Mouse (Mus musculus) bone marrow macrophage, adult 2 months (primary cell): Measurements from ENCODE around the gene Nr2f2. TPM values are rescaled to one million over a fixed set of nuclear protein-coding genes. Genes with fewer than 3 reads are reported as not detected.

Experiments
- H3K27ac ChIP-seq: 2 replicates; pipeline ENCODE4 v1.5.1; 2012; ENCODE audit warnings: low read depth, low read length; ENCODE audit not compliant: insufficient read depth
- H3K4me1 ChIP-seq: 2 replicates; pipeline ENCODE4 v1.6.1; 2012; ENCODE audit warnings: low read length; ENCODE audit not compliant: control insufficient read depth, insufficient read depth
- H3K4me3 ChIP-seq: 2 replicates; pipeline ENCODE4 v1.5.1; 2012; ENCODE audit warnings: mild to moderate bottlenecking, low read length, moderate library complexity; ENCODE audit not compliant: insufficient read depth
- CTCF ChIP-seq: IDR thresholded peaks from 2 replicates; pipeline ENCODE4 v1.5.1; 2012; ENCODE audit warnings: low read depth, mild to moderate bottlenecking, low read length, moderate library complexity
- POLR2A ChIP-seq: IDR thresholded peaks from 2 replicates; pipeline ENCODE4 v1.6.1; 2012; ENCODE audit warnings: mild to moderate bottlenecking, low read depth, low read length, borderline replicate concordance
- polyA plus RNA-seq: library from polyadenylated mRNA; stranded (reverse); fragments of >200 nt; gene quantifications from 2 replicates; pipeline ENCODE4 v1.2.4, GENCODE M21; 2012; ENCODE audit not compliant: missing spikeins, insufficient read depth, insufficient read length

Nr2f2 gene
- polyA plus RNA-seq, 1 experiment = not detected

GRCm38 (mm10) chr7:70366808-70367095, 217 bp upstream of the Nr2f2 start:
- Histone ChIP-seq H3K27ac (no peak overlapping the region), H3K4me3 (no peak overlapping the region), H3K4me1 (no peaks in the 10 kb centered on the region)
- no peak for TF ChIP-seq CTCF
- no peak for TF ChIP-seq POLR2A

- H3K4me1 ChIP-seq = no peaks in the 10 kb centered on the region
- H3K27ac ChIP-seq = no peak overlapping the region
- no peak overlapping the region for H3K4me3 ChIP-seq
- TF ChIP-seq POLR2A = no peak
- TF ChIP-seq CTCF = no peak
Observed at GRCm38 (mm10) chr7:70365401-70365811, 1.1 kb downstream of the Nr2f2 start.

GRCm38 (mm10) chr7:70364798-70365197, 1.7 kb downstream of the Nr2f2 start:
- H3K27ac ChIP-seq = no peak overlapping the region

GRCm38 (mm10) chr7:70363351-70363750, 3.2 kb downstream of the Nr2f2 start:
- no peaks in the 10 kb centered on the region for H3K4me1 ChIP-seq
- H3K27ac ChIP-seq = no peak overlapping the region
- H3K4me3 ChIP-seq = no peak overlapping the region
- TF ChIP-seq POLR2A (no peak), CTCF (no peak)

More at GRCm38 (mm10) chr7:70364798-70365197, 1.7 kb downstream of the Nr2f2 start:
- no peaks in the 10 kb centered on the region for H3K4me1 ChIP-seq
- no peak for TF ChIP-seq POLR2A
- TF ChIP-seq CTCF = no peak
- H3K4me3 ChIP-seq = no peak overlapping the region

GRCm38 (mm10) chr7:70362526-70363170, 3.9 kb downstream of the Nr2f2 start:
- no peak overlapping the region for H3K27ac ChIP-seq
- H3K4me1 ChIP-seq = no peaks in the 10 kb centered on the region
- no peak overlapping the region for H3K4me3 ChIP-seq
- no peak for TF ChIP-seq POLR2A
- no peak for TF ChIP-seq CTCF

GRCm38 (mm10) chr7:70361383-70362364, 4.9 kb downstream of the Nr2f2 start:
- Histone ChIP-seq H3K4me1 (no peaks in the 10 kb centered on the region), H3K27ac (no peak overlapping the region), H3K4me3 (peak overlapping the region; percentile 47)
- TF ChIP-seq POLR2A (no peak), CTCF (no peak)

- TF ChIP-seq POLR2A (no peak), CTCF (no peak)
- H3K27ac ChIP-seq = no peak overlapping the region
- H3K4me3 ChIP-seq = peak overlapping the region; percentile 47
- H3K4me1 ChIP-seq = no peaks in the 10 kb centered on the region
Observed at GRCm38 (mm10) chr7:70360611-70361382, 5.7 kb downstream of the Nr2f2 start.

- TF ChIP-seq CTCF = no peak
- no peak for TF ChIP-seq POLR2A
- H3K27ac ChIP-seq = no peak overlapping the region
- no peak overlapping the region for H3K4me3 ChIP-seq
- H3K4me1 ChIP-seq = no peaks in the 10 kb centered on the region
Observed at GRCm38 (mm10) chr7:70359791-70360581, 6.5 kb downstream of the Nr2f2 start.

- TF ChIP-seq CTCF (no peak), POLR2A (no peak)
- Histone ChIP-seq H3K4me1 (no peaks in the 10 kb centered on the region), H3K27ac (no peak overlapping the region), H3K4me3 (peak overlapping the region; percentile 22)
Observed at GRCm38 (mm10) chr7:70358848-70359591, 7.5 kb downstream of the Nr2f2 start.
